Mouse (Mus musculus): ENCODE measurements around the gene Arhgap27. TPM values are rescaled to one million over a fixed set of nuclear protein-coding genes. Genes with fewer than 3 reads are reported as not detected.

Gene Arhgap27
- polyA plus RNA-seq, 1 experiment, result 61.0 TPM

- no peak for DNase-seq (ENCODE audit: low read depth, low spot score)
- WGBS, result 66% methylated on average over 9 of the region's 9 CpGs
These were observed 23.3 kb upstream of the Arhgap27 start for GRCm38 (mm10) chr11:103386827-103387226.

GRCm38 (mm10) chr11:103381956-103382613 lies 18.6 kb upstream of the Arhgap27 start:
- DNase-seq (ENCODE audit: low read depth, low spot score), result no peak
- WGBS, result 3% methylated on average over 5 of the region's 5 CpGs

GRCm38 (mm10) chr11:103381505-103381904 lies 18.0 kb upstream of the Arhgap27 start:
- 75% methylated on average over 7 of the region's 7 CpGs for WGBS

GRCm38 (mm10) chr11:103380460-103380859 lies 17.0 kb upstream of the Arhgap27 start:
- no peak for DNase-seq (ENCODE audit: low read depth, low spot score)
- 88% methylated on average over 5 of the region's 5 CpGs for WGBS

More at GRCm38 (mm10) chr11:103381505-103381904, 18.0 kb upstream of the Arhgap27 start:
- no peak for DNase-seq (ENCODE audit: low read depth, low spot score)

GRCm38 (mm10) chr11:103378341-103378740 lies 14.8 kb upstream of the Arhgap27 start:
- DNase-seq (ENCODE audit: low read depth, low spot score), result no peak
- 61% methylated on average over 6 of the region's 6 CpGs for WGBS

- WGBS, result 66% methylated on average over 5 of the region's 5 CpGs
These were observed 12.3 kb upstream of the Arhgap27 start for GRCm38 (mm10) chr11:103375772-103376171.

GRCm38 (mm10) chr11:103375258-103375657 lies 11.8 kb upstream of the Arhgap27 start:
- 54% methylated on average over 1 of the region's 1 CpGs for WGBS
- no peak for DNase-seq (ENCODE audit: low read depth, low spot score)

More at GRCm38 (mm10) chr11:103375772-103376171, 12.3 kb upstream of the Arhgap27 start:
- DNase-seq (ENCODE audit: low read depth, low spot score), result no peak

- no peak for DNase-seq (ENCODE audit: low read depth, low spot score)
- WGBS, result 90% methylated on average over 9 of the region's 9 CpGs
These were observed 10.4 kb upstream of the Arhgap27 start for GRCm38 (mm10) chr11:103373922-103374321.

- DNase-seq (ENCODE audit: low read depth, low spot score), result no peak
- WGBS, result 86% methylated on average over 4 of the region's 4 CpGs
These were observed 9.1 kb upstream of the Arhgap27 start for GRCm38 (mm10) chr11:103372561-103372960.

GRCm38 (mm10) chr11:103372068-103372467 lies 8.6 kb upstream of the Arhgap27 start:
- no peak for DNase-seq (ENCODE audit: low read depth, low spot score)
- 61% methylated on average over 3 of the region's 3 CpGs for WGBS

- WGBS, result 62% methylated on average over 3 of the region's 3 CpGs
- DNase-seq (ENCODE audit: low read depth, low spot score), result no peak
These were observed 7.7 kb upstream of the Arhgap27 start for GRCm38 (mm10) chr11:103371222-103371539.

GRCm38 (mm10) chr11:103370397-103371221 lies 7.1 kb upstream of the Arhgap27 start:
- WGBS, result 72% methylated on average over 9 of the region's 9 CpGs
- DNase-seq (ENCODE audit: low read depth, low spot score), result no peak

- no peak for DNase-seq (ENCODE audit: low read depth, low spot score)
- WGBS, result 70% methylated on average over 4 of the region's 4 CpGs
These were observed 2.0 kb upstream of the Arhgap27 start for GRCm38 (mm10) chr11:103365530-103365929.

GRCm38 (mm10) chr11:103365022-103365421 lies 1.5 kb upstream of the Arhgap27 start:
- WGBS, result 85% methylated on average over 3 of the region's 3 CpGs
- DNase-seq (ENCODE audit: low read depth, low spot score), result no peak

GRCm38 (mm10) chr11:103364335-103364734 lies 843 bp upstream of the Arhgap27 start:
- no peak for DNase-seq (ENCODE audit: low read depth, low spot score)
- WGBS, result 66% methylated on average over 5 of the region's 5 CpGs

GRCm38 (mm10) chr11:103362521-103363181 lies 841 bp downstream of the Arhgap27 start:
- WGBS, result 2% methylated on average over 33 of the region's 33 CpGs
- DNase-seq (ENCODE audit: low read depth, low spot score), result no peak

- no peak for DNase-seq (ENCODE audit: low read depth, low spot score)
- WGBS, result 14% methylated on average over 13 of the region's 13 CpGs
These were observed 1.4 kb downstream of the Arhgap27 start for GRCm38 (mm10) chr11:103362054-103362432.

GRCm38 (mm10) chr11:103361396-103362053 lies 2.0 kb downstream of the Arhgap27 start:
- WGBS, result 6% methylated on average over 25 of the region's 25 CpGs
- DNase-seq (ENCODE audit: low read depth, low spot score), result no peak

- no peak for DNase-seq (ENCODE audit: low read depth, low spot score)
- 5% methylated on average over 48 of the region's 48 CpGs for WGBS
These were observed 2.8 kb downstream of the Arhgap27 start for GRCm38 (mm10) chr11:103360661-103361081.
